Mouse (Mus musculus) liver, postnatal 0 days (tissue): ENCODE data around the gene Dgkz.

Experiments
- CTCF ChIP-seq: sonication (generic); IDR thresholded peaks from 2 replicates; pipeline ENCODE4 v1.5.1; 2016; ENCODE audit warnings: antibody characterized with exemption, low read depth
- EP300 ChIP-seq: IDR thresholded peaks from 2 replicates; pipeline ENCODE4 v1.6.1; 2016; ENCODE audit warnings: antibody characterized with exemption, low read depth, mild to moderate bottlenecking

DNA sequence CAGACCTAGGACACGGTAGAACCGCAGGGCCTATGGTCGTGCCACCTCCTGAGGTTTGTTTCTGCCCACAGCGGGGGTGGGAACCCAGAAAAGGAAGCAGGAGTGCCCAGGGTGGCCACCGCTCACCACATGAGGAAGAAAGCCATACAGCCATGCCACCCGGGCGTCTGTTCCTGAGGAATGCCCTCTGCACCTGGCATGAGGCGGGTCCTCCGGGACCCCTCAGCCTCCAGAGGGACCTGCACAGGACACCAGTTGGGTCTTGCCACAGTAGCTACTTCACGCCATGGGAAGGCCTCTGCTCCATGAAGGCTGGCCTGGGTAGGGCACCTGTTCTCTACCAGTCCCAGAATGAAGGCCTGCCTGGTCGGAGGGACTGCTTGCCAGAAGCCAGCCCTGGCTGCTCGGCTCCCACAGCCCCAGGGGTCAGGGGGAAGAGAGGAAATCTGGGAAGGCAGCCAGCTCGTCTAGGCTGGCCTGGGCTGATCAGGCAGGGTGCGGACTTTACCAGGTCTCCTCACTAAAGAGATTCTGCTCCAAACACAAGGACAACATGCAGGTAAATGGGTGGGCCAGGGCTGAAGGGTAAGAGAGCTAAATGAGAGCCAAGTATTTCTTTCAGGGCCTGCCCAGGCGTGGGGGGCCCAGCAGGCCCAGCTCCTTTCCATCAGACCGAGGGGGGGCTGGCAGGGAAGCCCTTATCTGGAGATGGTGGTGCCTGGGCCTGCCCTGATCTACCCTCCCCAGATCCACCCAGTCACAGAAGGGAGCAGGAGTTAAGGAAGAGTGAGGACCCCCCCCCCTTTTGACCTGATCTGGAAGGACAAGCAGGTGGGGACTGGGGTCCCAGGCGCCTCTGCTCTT is 26.0 kb downstream of the Dgkz start:
- TF ChIP-seq CTCF: no peak
- TF ChIP-seq EP300: peak; percentile 77
